Mouse (Mus musculus): ENCODE results near the gene Best3. TPM values are rescaled to one million over a fixed set of nuclear protein-coding genes. Genes with fewer than 3 reads are reported as not detected.
"Not testable (repeated sequence)": the region's sequence is repeated elsewhere in the genome, so short reads cannot be mapped to it uniquely, and the experiment has no call there.

Gene Best3
- polyA plus RNA-seq, 1 experiment from 2014 or later = 0.17 TPM

- WGBS = 55% methylated on average over 16 of the region's 16 CpGs
- H3K27ac ChIP-seq (replicated peaks); H3K4me2 ChIP-seq; H3K9ac ChIP-seq; H3K4me1 ChIP-seq (replicated peaks); ATAC-seq (ENCODE audit: low FRiP score, low read depth); H3K27me3 ChIP-seq; H3K4me3 ChIP-seq; H3K9me3 ChIP-seq; H3K36me3 ChIP-seq: not testable (repeated sequence)
Measured at GRCm38 (mm10) chr10:117043497-117044166, 57.5 kb downstream of the Best3 start.

GRCm38 (mm10) chr10:117045175-117046056 is 59.3 kb downstream of the Best3 start, which contains the start of gene Lrrc10:
Lrrc10 (plus strand) TSS chr10:117045341.
- Histone ChIP-seq H3K27me3 (no peaks in the 10 kb centered on the region), H3K9ac (no peak within 1 kb of the TSS), H3K4me2 (peak within 1 kb of the TSS; percentile 43), H3K4me1 (replicated peaks) (peaks cover 8% of the 10 kb centered on the region; the same call in 1 of the 2 replicates), H3K27ac (replicated peaks) (no peak within 1 kb of the TSS), H3K36me3 (peaks cover 11% of the 10 kb centered on the region; the same call in 1 of the 2 replicates), H3K9me3 (no peaks in the 10 kb centered on the region), H3K4me3 (peak within 1 kb of the TSS; percentile 21)
- ATAC-seq (ENCODE audit: low FRiP score, low read depth) = peak; percentile 52; the same call in 1 of the 2 replicates
- 41% methylated on average over 40 of the region's 40 CpGs for WGBS

- Histone ChIP-seq H3K9me3 (no peaks in the 10 kb centered on the region), H3K27me3 (no peaks in the 10 kb centered on the region), H3K9ac (no peak overlapping the region), H3K4me2 (no peak overlapping the region), H3K4me3 (no peak overlapping the region), H3K27ac (replicated peaks) (no peak overlapping the region), H3K36me3 (peaks cover 48% of the 10 kb centered on the region), H3K4me1 (replicated peaks) (peaks cover 8% of the 10 kb centered on the region; the same call in 1 of the 2 replicates)
- ATAC-seq (ENCODE audit: low FRiP score, low read depth) = no peak
- WGBS = 82% methylated on average over 4 of the region's 4 CpGs
Measured at GRCm38 (mm10) chr10:117049253-117049652, 63.1 kb downstream of the Best3 start.

- 85% methylated on average over 4 of the region's 4 CpGs for WGBS
- ATAC-seq (ENCODE audit: low FRiP score, low read depth) = no peak
- peaks cover 56% of the 10 kb centered on the region for H3K36me3 ChIP-seq
- H3K9me3 ChIP-seq = no peaks in the 10 kb centered on the region
- H3K27me3 ChIP-seq = no peaks in the 10 kb centered on the region
- no peak overlapping the region for H3K4me3 ChIP-seq
- no peak overlapping the region for H3K4me2 ChIP-seq
- H3K4me1 ChIP-seq (replicated peaks) = peaks cover 8% of the 10 kb centered on the region; the same call in 1 of the 2 replicates
- H3K27ac ChIP-seq (replicated peaks) = no peak overlapping the region
- no peak overlapping the region for H3K9ac ChIP-seq
Measured at GRCm38 (mm10) chr10:117049961-117050597, 64.0 kb downstream of the Best3 start.

DNA sequence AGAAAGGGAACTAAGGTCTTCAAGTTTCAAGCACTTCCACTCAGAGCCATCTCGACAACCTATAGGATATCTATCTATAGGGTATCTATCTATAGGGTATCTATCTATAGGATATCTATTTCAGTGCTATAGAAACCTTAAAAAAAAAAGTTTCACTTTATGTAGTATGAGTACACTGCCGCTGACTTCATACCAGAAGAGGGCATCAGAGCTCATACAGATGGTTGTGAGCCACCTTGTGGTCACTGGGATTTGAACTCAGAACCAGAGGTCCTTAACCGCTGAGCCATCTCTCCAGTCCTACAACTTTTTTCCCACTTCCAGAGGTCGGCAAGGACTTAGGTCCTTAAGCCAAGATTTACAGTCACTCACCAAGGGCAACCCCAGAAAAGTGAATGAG is 69.6 kb downstream of the Best3 start:
- Histone ChIP-seq H3K4me1 (replicated peaks) (peaks cover 6% of the 10 kb centered on the region), H3K27me3 (no peaks in the 10 kb centered on the region), H3K4me3 (no peak overlapping the region), H3K9me3 (no peaks in the 10 kb centered on the region), H3K4me2 (no peak overlapping the region), H3K36me3 (peaks cover 97% of the 10 kb centered on the region), H3K9ac (no peak overlapping the region), H3K27ac (replicated peaks) (no peak overlapping the region)
- 93% methylated on average over 4 of the region's 4 CpGs for WGBS
- no peak for ATAC-seq (ENCODE audit: low FRiP score, low read depth)

- Histone ChIP-seq H3K4me3 (peak overlapping the region; percentile 100), H3K9me3 (no peaks in the 10 kb centered on the region), H3K4me1 (replicated peaks) (peaks cover 13% of the 10 kb centered on the region), H3K36me3 (peaks cover 40% of the 10 kb centered on the region), H3K9ac (peak overlapping the region; percentile 90), H3K27ac (replicated peaks) (peak overlapping the region; percentile 90), H3K27me3 (no peaks in the 10 kb centered on the region), H3K4me2 (peak overlapping the region; percentile 88)
- no peak for ATAC-seq (ENCODE audit: low FRiP score, low read depth)
- WGBS = 3% methylated on average over 15 of the region's 15 CpGs
Measured at GRCm38 (mm10) chr10:117062894-117063253, 76.8 kb downstream of the Best3 start.

DNA sequence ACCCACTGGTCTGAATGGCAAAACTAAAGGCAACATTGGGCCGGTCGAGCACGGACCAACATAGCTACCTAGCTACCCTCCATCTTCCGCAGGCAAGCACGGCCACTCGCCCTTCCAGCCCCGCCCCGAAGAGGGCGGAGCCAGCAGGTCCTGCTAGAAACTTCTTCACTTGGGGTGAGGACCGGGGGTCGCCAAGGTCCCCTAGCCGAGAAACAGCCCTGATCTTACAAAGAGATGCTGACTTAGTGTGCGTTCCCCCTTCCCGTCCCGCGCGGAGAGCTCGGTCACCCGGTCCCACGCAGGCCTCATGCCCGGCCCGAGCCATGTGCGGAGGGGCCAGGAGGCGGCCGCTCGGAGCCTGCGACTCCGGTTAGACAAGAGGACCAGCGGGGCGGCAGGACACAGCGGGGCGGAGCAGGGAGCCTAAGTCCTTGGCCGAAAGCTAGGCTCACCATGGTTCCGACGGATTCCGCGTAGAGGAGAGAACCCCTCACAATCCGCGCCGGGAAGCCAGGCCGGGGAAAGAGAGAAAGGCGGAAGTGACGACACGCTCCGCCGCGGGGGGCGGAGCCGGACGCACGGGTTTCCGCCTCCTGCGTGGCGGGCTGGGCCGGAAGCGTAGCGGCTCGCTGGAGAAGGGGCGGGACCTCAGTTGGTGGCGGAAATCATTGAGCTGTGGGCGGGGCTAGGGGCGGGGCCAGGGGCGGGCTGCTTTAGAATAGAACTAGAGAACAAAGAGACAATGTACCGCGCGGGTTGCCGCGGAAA is 77.3 kb downstream of the Best3 start, which contains the start of gene Cct2:
Gene Cct2 (minus strand): TSS at position 561 of the 768 bp plus-strand sequence.
- Histone ChIP-seq H3K4me3 (peak within 1 kb of the TSS; percentile 100), H3K27me3 (no peaks in the 10 kb centered on the region), H3K9ac (peak within 1 kb of the TSS; percentile 90), H3K4me1 (replicated peaks) (peaks cover 13% of the 10 kb centered on the region), H3K36me3 (peaks cover 36% of the 10 kb centered on the region), H3K4me2 (peak within 1 kb of the TSS; percentile 88), H3K9me3 (no peaks in the 10 kb centered on the region), H3K27ac (replicated peaks) (peak within 1 kb of the TSS; percentile 90)
- ATAC-seq (ENCODE audit: low FRiP score, low read depth) = peak; percentile 94
- WGBS = under 1% methylated on average over 68 of the region's 68 CpGs

DNA sequence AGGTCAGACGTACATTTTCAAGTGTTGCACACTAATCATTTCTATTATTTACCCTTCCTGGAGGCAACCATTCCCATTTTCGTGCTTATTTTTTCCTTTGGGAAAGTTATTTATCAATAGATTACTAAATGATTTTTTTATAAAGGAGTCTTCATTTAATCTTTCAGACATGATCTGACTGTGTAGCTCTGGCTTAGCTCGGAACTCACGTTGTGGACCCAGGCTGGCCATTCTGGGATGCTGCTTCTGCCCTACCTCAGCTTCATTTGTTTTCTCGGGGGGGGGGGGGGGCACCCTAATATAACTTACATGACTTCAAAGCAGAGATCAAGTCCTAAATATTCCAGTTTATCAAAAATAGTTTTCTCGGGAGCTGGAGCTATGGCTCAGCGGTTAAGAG is 78.0 kb downstream of the Best3 start:
- Histone ChIP-seq H3K27ac (replicated peaks) (peak overlapping the region; percentile 90), H3K4me3 (peak overlapping the region; percentile 100), H3K9me3 (no peaks in the 10 kb centered on the region), H3K36me3 (peaks cover 30% of the 10 kb centered on the region), H3K4me1 (replicated peaks) (peaks cover 8% of the 10 kb centered on the region), H3K4me2 (peak overlapping the region; percentile 88), H3K27me3 (no peaks in the 10 kb centered on the region), H3K9ac (peak overlapping the region; percentile 31; the same call in 1 of the 2 replicates)
- 7% methylated on average over 7 of the region's 7 CpGs for WGBS
- peak; percentile 57; the same call in 1 of the 2 replicates for ATAC-seq (ENCODE audit: low FRiP score, low read depth)

- Histone ChIP-seq H3K4me3 (no peak overlapping the region), H3K27ac (replicated peaks) (no peak overlapping the region), H3K27me3 (no peaks in the 10 kb centered on the region), H3K4me2 (no peak overlapping the region), H3K4me1 (replicated peaks) (no peaks in the 10 kb centered on the region), H3K9ac (no peak overlapping the region), H3K9me3 (no peaks in the 10 kb centered on the region), H3K36me3 (peaks cover 19% of the 10 kb centered on the region)
- WGBS = 96% methylated on average over 3 of the region's 3 CpGs
- no peak for ATAC-seq (ENCODE audit: low FRiP score, low read depth)
Measured at GRCm38 (mm10) chr10:117069109-117069508, 83.0 kb downstream of the Best3 start.

- Histone ChIP-seq H3K27me3 (no peaks in the 10 kb centered on the region), H3K9ac (no peak overlapping the region), H3K4me1 (replicated peaks) (no peaks in the 10 kb centered on the region), H3K4me3 (no peak overlapping the region), H3K36me3 (peaks cover 33% of the 10 kb centered on the region), H3K27ac (replicated peaks) (no peak overlapping the region), H3K9me3 (no peaks in the 10 kb centered on the region), H3K4me2 (no peak overlapping the region)
- no peak for ATAC-seq (ENCODE audit: low FRiP score, low read depth)
- 93% methylated on average over 18 of the region's 18 CpGs for WGBS
Measured at GRCm38 (mm10) chr10:117072191-117072888, 86.2 kb downstream of the Best3 start.

DNA sequence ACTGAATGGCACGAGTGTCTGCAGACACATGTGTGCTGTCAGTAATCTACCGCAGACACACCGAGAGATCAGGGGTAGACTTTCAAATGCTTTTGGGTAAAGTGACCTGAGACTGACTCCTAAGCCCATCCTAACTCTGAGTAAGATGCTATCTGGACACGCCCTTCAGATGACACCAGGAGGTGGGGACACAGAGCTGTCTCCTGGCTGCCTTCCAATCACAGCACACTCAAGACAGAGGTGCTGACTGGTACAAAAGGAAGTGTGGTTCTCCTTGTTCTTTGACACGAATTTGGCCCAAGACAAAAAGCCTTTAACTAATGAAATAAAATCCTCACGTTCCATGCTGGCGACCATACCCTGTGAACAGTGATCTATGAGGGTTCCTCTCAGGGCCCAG is 87.1 kb downstream of the Best3 start:
- Histone ChIP-seq H3K27ac (replicated peaks) (no peak overlapping the region), H3K4me1 (replicated peaks) (no peaks in the 10 kb centered on the region), H3K4me2 (no peak overlapping the region), H3K36me3 (peaks cover 33% of the 10 kb centered on the region), H3K9ac (no peak overlapping the region), H3K4me3 (no peak overlapping the region), H3K27me3 (no peaks in the 10 kb centered on the region), H3K9me3 (no peaks in the 10 kb centered on the region)
- no peak for ATAC-seq (ENCODE audit: low FRiP score, low read depth)
- WGBS = 78% methylated on average over 7 of the region's 7 CpGs

Measured in hindbrain, embryonic 15.5 days (tissue).